Mouse (Mus musculus) hindbrain, embryonic 16.5 days (tissue): Measurements from ENCODE around the gene Dhx36. TPM values are rescaled to one million over a fixed set of nuclear protein-coding genes. Genes with fewer than 3 reads are reported as not detected.

ENCODE experiments used
- ATAC-seq: fragments of 200-750 bp; cut with Nextera tagmentation; 2 replicates; pipeline ENCODE4 v1.8.0; 2017; ENCODE audit warnings: moderate TSS enrichment, moderate library complexity
- H3K27ac ChIP-seq: fragments of 300-500 bp; sonication (generic); 2 replicates; pipeline ENCODE4 v1.5.1; 2014; ENCODE audit warnings: low read depth, mild to moderate bottlenecking, control low read depth, low read length, moderate library complexity
- H3K27me3 ChIP-seq: fragments of 300-500 bp; sonication (generic); replicated peaks from 2 replicates; pipeline ENCODE4 v1.6.1; 2014; ENCODE audit warnings: low read length; ENCODE audit not compliant: control insufficient read depth, insufficient read depth
- H3K36me3 ChIP-seq: fragments of 300-500 bp; sonication (generic); 2 replicates; pipeline ENCODE4 v1.6.1; 2014; ENCODE audit warnings: mild to moderate bottlenecking, low read length, moderate library complexity, mixed read lengths; ENCODE audit not compliant: control insufficient read depth, insufficient read depth
- H3K4me1 ChIP-seq: fragments of 300-500 bp; sonication (generic); 2 replicates; pipeline ENCODE4 v1.6.1; 2014; ENCODE audit warnings: low read depth, low read length; ENCODE audit not compliant: control insufficient read depth, insufficient read depth
- H3K4me2 ChIP-seq: fragments of 300-500 bp; sonication (generic); 2 replicates; pipeline ENCODE4 v1.6.1; 2014; ENCODE audit warnings: mild to moderate bottlenecking, low read length, control low read depth, moderate library complexity
- H3K4me3 ChIP-seq: fragments of 300-500 bp; sonication (generic); 2 replicates; pipeline ENCODE4 v1.5.1; 2014; ENCODE audit warnings: mild to moderate bottlenecking, low read length, control low read depth, moderate library complexity
- H3K9ac ChIP-seq: fragments of 300-500 bp; sonication (generic); 2 replicates; pipeline ENCODE4 v1.6.1; 2014; ENCODE audit warnings: low read depth, mild to moderate bottlenecking, control low read depth, low read length, moderate library complexity
- H3K9me3 ChIP-seq: fragments of 300-500 bp; sonication (generic); 2 replicates; pipeline ENCODE4 v1.6.1; 2014; ENCODE audit warnings: mild to moderate bottlenecking, low read length, moderate library complexity; ENCODE audit not compliant: control insufficient read depth
- WGBS: fragments of 180-500 bp; shearing (Covaris S2); extraction: QIAGEN DNeasy Blood & Tissue Kit; methylation state at CpG from one replicate; pipeline ENCODE4 v1.1.7; 2014; 5-methylcytosine and 5-hydroxymethylcytosine counted together
- polyA plus RNA-seq: library from polyadenylated mRNA; unstranded; fragments of >200 nt; fragmentation: Nextera tagmentation; extraction: Ambion mirVana; gene quantifications from 2 replicates; pipeline ENCODE4 v1.2.1, GENCODE M21; 2015

The Dhx36 gene
- polyA plus RNA-seq: 23.3 and 36.2 TPM in 2 replicates

DNA sequence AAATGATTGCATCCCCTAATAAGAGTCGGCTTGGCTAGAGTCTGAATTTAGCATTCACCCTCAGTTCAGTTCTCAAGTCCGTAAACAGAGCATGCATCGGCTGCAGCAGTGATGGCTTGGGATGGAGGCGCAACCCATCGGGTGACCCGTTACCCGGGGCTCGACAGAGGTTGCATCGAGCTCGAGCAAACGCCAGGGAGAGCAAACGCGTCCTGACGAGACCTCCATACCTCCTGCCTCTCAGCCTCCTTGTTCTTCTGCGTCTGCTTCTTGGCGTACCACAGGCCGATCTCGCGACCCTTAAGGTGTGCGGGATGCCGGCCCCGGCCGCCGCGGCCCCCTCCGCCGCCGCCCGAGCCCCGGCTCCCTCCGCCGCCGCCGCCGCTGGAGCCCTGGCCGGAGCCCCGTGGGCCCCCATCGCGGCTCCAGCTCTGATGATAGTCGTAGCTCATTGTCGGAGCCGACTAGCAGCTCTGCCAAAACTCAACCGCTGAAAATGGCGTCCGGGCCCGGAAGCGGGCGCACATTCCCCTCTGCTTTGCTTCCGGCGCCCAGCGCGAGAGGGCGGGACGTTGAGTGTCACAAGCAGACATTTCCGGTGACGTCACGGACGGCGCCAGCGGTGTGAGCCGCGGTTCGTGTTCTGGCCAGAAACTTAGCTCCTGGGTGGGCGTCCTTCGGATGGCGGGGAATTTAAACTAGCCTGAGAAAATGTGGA lies at the start of gene Dhx36:
TSS of gene Dhx36 (minus strand) at position 517 of the 718 bp plus-strand sequence.
- H3K4me1 ChIP-seq: peaks cover 18% of the 10 kb centered on the region
- peak within 1 kb of the TSS; percentile 94 for H3K4me3 ChIP-seq
- ATAC-seq: peak; percentile 99
- H3K27me3 ChIP-seq: no peaks in the 10 kb centered on the region; the same call in 1 of the 2 replicates
- no peaks in the 10 kb centered on the region for H3K9me3 ChIP-seq
- H3K27ac ChIP-seq: peak within 1 kb of the TSS; percentile 97
- no peaks in the 10 kb centered on the region for H3K36me3 ChIP-seq
- H3K9ac ChIP-seq: peak within 1 kb of the TSS; percentile 97
- under 1% methylated on average over 64 of the region's 66 CpGs for WGBS
- H3K4me2 ChIP-seq: peak within 1 kb of the TSS; percentile 70

DNA sequence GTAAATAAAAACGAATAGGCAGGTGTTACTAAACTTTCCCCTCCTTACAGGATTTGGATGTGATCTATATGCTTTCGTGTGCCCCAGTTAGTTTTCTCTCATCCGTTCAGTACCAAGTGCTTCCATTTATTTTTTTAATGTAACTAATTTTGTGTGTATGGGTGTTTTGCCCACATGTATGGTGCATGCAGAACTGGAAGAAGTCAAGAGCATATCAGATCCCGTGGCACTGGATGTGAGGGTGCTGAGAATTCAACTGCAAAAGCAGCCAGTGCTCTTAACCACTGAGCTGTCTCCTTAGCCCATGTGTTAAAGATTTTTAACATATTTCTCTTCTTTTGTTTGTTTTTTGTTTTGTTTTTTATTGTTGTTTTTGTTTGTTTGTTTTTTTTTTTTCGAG lies 20.8 kb upstream of the Dhx36 start:
- Histone ChIP-seq H3K9me3 (no peaks in the 10 kb centered on the region), H3K36me3 (no peaks in the 10 kb centered on the region), H3K4me3 (no peak overlapping the region), H3K27me3 (no peaks in the 10 kb centered on the region), H3K4me1 (no peaks in the 10 kb centered on the region), H3K4me2 (no peak overlapping the region), H3K27ac (no peak overlapping the region), H3K9ac (no peak overlapping the region)
- ATAC-seq: no peak; the same call in 1 of the 2 replicates
- WGBS: 74% methylated on average over 5 of the region's 5 CpGs

GRCm38 (mm10) chr3:62527160-62527559 lies 20.4 kb upstream of the Dhx36 start:
- ATAC-seq: peak; percentile 54; the same call in 1 of the 2 replicates
- Histone ChIP-seq H3K27me3 (no peaks in the 10 kb centered on the region), H3K4me1 (no peaks in the 10 kb centered on the region), H3K4me3 (no peak overlapping the region), H3K9ac (no peak overlapping the region), H3K4me2 (no peak overlapping the region), H3K27ac (no peak overlapping the region), H3K36me3 (no peaks in the 10 kb centered on the region), H3K9me3 (no peaks in the 10 kb centered on the region)
- WGBS: 38% methylated on average over 4 of the region's 4 CpGs

DNA sequence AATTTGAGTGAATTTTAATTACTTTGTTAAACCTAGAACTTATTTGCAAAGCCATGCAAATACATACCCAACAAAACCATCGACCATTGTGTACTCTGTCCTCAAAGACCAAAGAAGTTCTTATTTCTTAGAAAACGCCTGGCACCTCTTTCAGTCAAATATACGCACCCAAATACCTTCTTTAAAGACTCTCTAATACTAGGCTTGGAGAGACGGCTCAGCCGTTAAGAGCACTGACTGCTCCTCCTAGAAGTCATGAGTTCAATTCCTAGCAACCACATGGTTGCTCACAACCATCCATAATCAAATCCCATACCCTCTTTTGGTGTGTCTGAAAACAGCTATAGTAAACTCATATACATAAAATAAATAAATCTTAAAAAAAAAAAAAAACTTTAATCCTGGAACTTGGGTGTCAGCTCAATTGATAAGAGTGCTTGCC lies 423 bp upstream of the Dhx36 start:
- no peaks in the 10 kb centered on the region; the same call in 1 of the 2 replicates for H3K27me3 ChIP-seq
- peak overlapping the region; percentile 94 for H3K4me3 ChIP-seq
- 39% methylated on average over 5 of the region's 5 CpGs for WGBS
- no peak overlapping the region for H3K9ac ChIP-seq
- H3K9me3 ChIP-seq: no peaks in the 10 kb centered on the region
- peak overlapping the region; percentile 62 for H3K4me2 ChIP-seq
- H3K27ac ChIP-seq: no peak overlapping the region
- H3K36me3 ChIP-seq: no peaks in the 10 kb centered on the region
- peak; percentile 56 for ATAC-seq
- peaks cover 18% of the 10 kb centered on the region for H3K4me1 ChIP-seq

DNA sequence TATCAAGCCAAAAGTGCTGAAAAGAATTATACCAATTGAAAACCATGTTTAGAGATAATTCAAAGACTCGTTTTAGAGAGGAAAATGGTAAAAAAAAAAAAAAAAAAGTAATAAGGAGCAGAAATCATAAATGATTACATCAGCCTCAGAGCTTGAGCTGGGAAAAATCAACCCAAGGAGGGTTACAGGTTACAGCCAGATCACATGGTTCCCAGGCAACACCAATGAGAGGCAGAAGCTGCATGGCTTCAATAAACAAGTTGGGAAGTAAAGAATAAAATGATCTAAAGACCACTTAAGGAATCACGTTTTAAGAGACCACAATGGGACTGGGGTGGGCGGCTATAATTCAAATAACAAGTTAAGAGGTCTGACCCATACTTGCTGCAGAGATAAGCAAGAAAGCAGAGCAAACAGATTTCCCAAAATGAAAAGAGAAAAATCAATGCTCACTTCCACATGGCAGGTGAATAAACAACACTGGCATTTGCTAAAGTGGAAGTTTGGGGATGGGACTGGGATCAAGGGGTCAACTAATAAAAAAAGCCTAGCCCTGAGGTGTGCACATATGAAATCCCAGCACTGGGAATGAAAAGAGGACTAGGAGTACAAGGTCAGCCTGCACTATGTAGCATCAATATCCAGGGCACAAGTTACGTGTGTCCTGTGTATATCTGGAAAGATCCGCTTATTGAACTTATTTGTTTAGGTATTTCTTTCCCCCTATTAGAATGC lies 1.5 kb downstream of the Dhx36 start:
- Histone ChIP-seq H3K9me3 (no peaks in the 10 kb centered on the region), H3K9ac (peak overlapping the region; percentile 5; the same call in 1 of the 2 replicates), H3K36me3 (peaks cover 5% of the 10 kb centered on the region), H3K4me3 (peak overlapping the region; percentile 94), H3K4me2 (peak overlapping the region; percentile 70), H3K27me3 (no peaks in the 10 kb centered on the region; the same call in 1 of the 2 replicates), H3K4me1 (peaks cover 18% of the 10 kb centered on the region), H3K27ac (no peak overlapping the region)
- no peak for ATAC-seq
- 77% methylated on average over 5 of the region's 5 CpGs for WGBS

GRCm38 (mm10) chr3:62499327-62499726 lies 7.5 kb downstream of the Dhx36 start:
- no peak overlapping the region for H3K4me2 ChIP-seq
- no peak overlapping the region for H3K9ac ChIP-seq
- ATAC-seq: no peak
- peaks cover 19% of the 10 kb centered on the region for H3K36me3 ChIP-seq
- no peak overlapping the region for H3K4me3 ChIP-seq
- H3K9me3 ChIP-seq: no peaks in the 10 kb centered on the region
- 75% methylated on average over 4 of the region's 4 CpGs for WGBS
- H3K27me3 ChIP-seq: no peaks in the 10 kb centered on the region
- no peak overlapping the region for H3K27ac ChIP-seq
- no peaks in the 10 kb centered on the region for H3K4me1 ChIP-seq

GRCm38 (mm10) chr3:62492568-62492967 lies 14.2 kb downstream of the Dhx36 start:
- Histone ChIP-seq H3K4me1 (no peaks in the 10 kb centered on the region), H3K9ac (no peak overlapping the region), H3K27me3 (no peaks in the 10 kb centered on the region), H3K9me3 (no peaks in the 10 kb centered on the region), H3K4me3 (no peak overlapping the region), H3K36me3 (peaks cover 22% of the 10 kb centered on the region), H3K27ac (no peak overlapping the region), H3K4me2 (no peak overlapping the region)
- WGBS: 81% methylated on average over 6 of the region's 6 CpGs
- no peak for ATAC-seq

DNA sequence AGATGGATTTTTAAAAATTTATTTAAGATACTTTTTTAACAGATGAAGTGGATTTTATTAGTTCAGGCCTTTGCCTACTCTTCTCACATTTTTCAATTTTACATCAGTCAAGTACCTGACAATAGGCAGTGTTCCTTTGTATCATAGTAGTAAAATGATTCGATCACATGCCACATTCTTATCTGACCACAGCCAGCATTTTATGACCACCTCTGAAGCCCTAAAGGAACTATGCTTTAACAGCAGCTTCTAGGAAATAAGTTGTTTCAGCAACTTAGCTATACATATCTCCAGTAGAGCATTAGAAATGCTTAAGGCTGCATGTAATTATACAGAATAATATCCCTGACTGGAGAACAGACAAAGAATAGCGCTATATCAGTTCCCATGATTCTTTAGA lies 22.5 kb downstream of the Dhx36 start:
- H3K36me3 ChIP-seq: peaks cover 26% of the 10 kb centered on the region
- no peak overlapping the region for H3K4me3 ChIP-seq
- no peak for ATAC-seq
- H3K4me2 ChIP-seq: no peak overlapping the region
- no peak overlapping the region for H3K27ac ChIP-seq
- no peaks in the 10 kb centered on the region for H3K9me3 ChIP-seq
- H3K27me3 ChIP-seq: no peaks in the 10 kb centered on the region
- H3K4me1 ChIP-seq: no peaks in the 10 kb centered on the region
- 96% methylated on average over 2 of the region's 2 CpGs for WGBS
- H3K9ac ChIP-seq: no peak overlapping the region

- Histone ChIP-seq H3K4me3 (no peak overlapping the region), H3K9me3 (no peaks in the 10 kb centered on the region), H3K4me2 (no peak overlapping the region), H3K27me3 (no peaks in the 10 kb centered on the region), H3K9ac (no peak overlapping the region), H3K4me1 (no peaks in the 10 kb centered on the region), H3K36me3 (peaks cover 36% of the 10 kb centered on the region), H3K27ac (no peak overlapping the region)
- 91% methylated on average over 1 of the region's 1 CpGs for WGBS
- no peak for ATAC-seq
Observed at GRCm38 (mm10) chr3:62470179-62470578, 36.6 kb downstream of the Dhx36 start.
